Mouse (Mus musculus) C2C12 (cell line): ENCODE results near the gene Gpr137c. TPM values are rescaled to one million over a fixed set of nuclear protein-coding genes. Genes with fewer than 3 reads are reported as not detected.

Experiments used
- H3K27me3 ChIP-seq: one replicate; pipeline ENCODE4 v1.6.1; 2011; ENCODE audit not compliant: control insufficient read depth, insufficient read depth, insufficient read length
- H3K36me3 ChIP-seq: one replicate; pipeline ENCODE4 v1.6.1; 2011; ENCODE audit not compliant: control insufficient read depth, insufficient read depth
- H3K4me3 ChIP-seq: one replicate; pipeline ENCODE4 v1.5.1; 2011; ENCODE audit warnings: mild to moderate bottlenecking, control low read depth; ENCODE audit not compliant: poor library complexity, insufficient read depth, severe bottlenecking
- H3K79me2 ChIP-seq: one replicate; pipeline ENCODE4 v1.6.1; 2011; ENCODE audit not compliant: control insufficient read depth, insufficient read depth
- H3K79me3 ChIP-seq: one replicate; pipeline ENCODE4 v1.6.1; 2011; ENCODE audit warnings: low read depth, control low read depth
- H3ac ChIP-seq: one replicate; pipeline ENCODE3; 2011; ENCODE audit warnings: low read depth; ENCODE audit not compliant: control insufficient read depth, insufficient read length
- CEBPB ChIP-seq: IDR thresholded peaks from one replicate; pipeline ENCODE4 v1.6.1; 2011; ENCODE audit warnings: low read depth, mild to moderate bottlenecking, control low read depth, moderate library complexity
- CTCF ChIP-seq: IDR thresholded peaks from one replicate; pipeline ENCODE4 v1.5.1; 2011; ENCODE audit not compliant: control insufficient read depth, insufficient read depth, insufficient read length
- FOSL1 ChIP-seq: IDR thresholded peaks from one replicate; pipeline ENCODE4 v1.8.0; 2011; ENCODE audit warnings: mild to moderate bottlenecking, low read length; ENCODE audit not compliant: poor library complexity, insufficient read depth, severe bottlenecking
- MAX ChIP-seq: IDR thresholded peaks from one replicate; pipeline ENCODE4 v1.6.1; 2011; ENCODE audit warnings: mild to moderate bottlenecking, control low read depth
- MYOD1 ChIP-seq: IDR thresholded peaks from one replicate; pipeline ENCODE4 v1.6.1; 2011; ENCODE audit warnings: low read depth; ENCODE audit not compliant: control insufficient read depth, insufficient read length
- MYOG ChIP-seq: IDR thresholded peaks from one replicate; pipeline ENCODE4 v1.6.1; 2011; ENCODE audit not compliant: control insufficient read depth, insufficient read length; ENCODE audit errors: extremely low read depth
- USF1 ChIP-seq: IDR thresholded peaks from one replicate; pipeline ENCODE4 v1.6.1; 2011; ENCODE audit warnings: low read depth, mild to moderate bottlenecking, control low read depth, moderate library complexity
- polyA plus RNA-seq: library from polyadenylated mRNA; unstranded; fragments of >200 nt; fragmentation: generic; extraction: Trizol; gene quantifications from one replicate; pipeline ENCODE4 v1.2.1, GENCODE M21; 2012; ENCODE audit warnings: missing spikeins

Gene Gpr137c
- polyA plus RNA-seq, 1 experiment: 0.01 TPM

DNA sequence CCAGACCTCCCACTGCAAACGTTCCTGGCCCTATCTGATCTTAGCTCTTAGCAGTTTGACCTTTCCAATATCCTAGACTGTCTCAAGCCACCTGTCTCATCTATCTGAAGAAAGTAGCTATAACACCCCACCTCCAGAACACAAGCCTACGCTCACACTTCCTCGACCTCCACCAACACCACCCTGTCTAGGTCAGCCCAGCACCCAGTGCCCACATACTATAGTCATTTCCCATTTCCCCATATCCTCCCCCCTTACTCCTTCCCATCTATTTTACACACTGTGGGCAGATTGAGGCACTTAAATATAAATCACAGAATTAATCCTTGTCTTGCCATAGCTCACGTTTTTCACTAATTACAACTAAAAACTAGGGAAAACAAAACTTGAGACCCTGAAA, 37.9 kb upstream of the Gpr137c start:
- H3K27me3 ChIP-seq: no peaks in the 10 kb centered on the region
- no peaks in the 10 kb centered on the region for H3K79me3 ChIP-seq
- H3ac ChIP-seq: no peak overlapping the region
- TF ChIP-seq MAX (no peak), CEBPB (no peak), FOSL1 (no peak), MYOG (no peak), CTCF (no peak), USF1 (no peak), MYOD1 (no peak)
- H3K4me3 ChIP-seq: no peak overlapping the region
- H3K36me3 ChIP-seq: no peaks in the 10 kb centered on the region
- H3K79me2 ChIP-seq: no peaks in the 10 kb centered on the region

DNA sequence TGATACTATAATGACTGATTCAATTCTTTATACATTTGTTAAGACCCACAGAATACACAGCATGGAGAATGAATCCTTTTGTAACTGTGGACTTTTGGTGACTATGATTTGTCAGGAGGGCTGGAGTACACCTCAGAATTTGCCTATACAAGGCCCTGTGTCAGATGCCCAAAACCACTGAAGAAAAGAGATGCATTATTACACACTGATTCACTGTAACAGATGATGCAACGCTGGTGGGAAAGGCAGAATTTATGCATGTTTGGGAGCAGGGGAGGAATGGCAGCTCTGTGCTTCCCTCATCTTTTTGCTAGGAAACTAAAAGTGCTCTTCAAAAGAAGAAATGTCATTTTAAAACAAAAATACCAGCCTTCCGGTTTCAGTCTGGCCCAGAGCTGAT, 28.5 kb upstream of the Gpr137c start:
- H3K27me3 ChIP-seq: no peaks in the 10 kb centered on the region
- no peaks in the 10 kb centered on the region for H3K79me3 ChIP-seq
- TF ChIP-seq CTCF: no peak
- no peak overlapping the region for H3K4me3 ChIP-seq
- H3K36me3 ChIP-seq: no peaks in the 10 kb centered on the region
- H3K79me2 ChIP-seq: no peaks in the 10 kb centered on the region
- no peak overlapping the region for H3ac ChIP-seq

DNA sequence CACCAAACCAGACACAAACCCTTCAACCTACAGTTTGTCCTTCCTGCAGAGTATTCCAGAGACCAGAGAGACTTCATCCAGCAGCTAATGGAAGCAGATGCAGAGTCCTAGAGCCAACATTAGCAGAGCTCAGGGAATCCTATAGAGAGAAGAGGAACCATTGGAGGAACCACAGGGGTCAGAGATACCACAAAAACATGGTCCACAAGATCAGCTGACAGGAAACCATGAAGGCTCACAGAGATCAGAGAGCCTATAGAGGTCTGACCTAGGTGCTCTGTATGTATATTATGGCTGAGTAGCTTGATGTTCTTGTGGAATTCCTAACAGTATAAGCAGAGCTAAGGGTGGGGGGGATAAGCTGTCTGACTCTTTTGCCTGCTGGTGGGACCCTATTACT, 18.9 kb upstream of the Gpr137c start:
- H3K79me3 ChIP-seq: no peaks in the 10 kb centered on the region
- no peak overlapping the region for H3ac ChIP-seq
- TF ChIP-seq FOSL1 (no peak), MAX (no peak), MYOD1 (no peak), MYOG (no peak), CEBPB (no peak), CTCF (no peak), USF1 (no peak)
- H3K27me3 ChIP-seq: no peaks in the 10 kb centered on the region
- no peaks in the 10 kb centered on the region for H3K79me2 ChIP-seq
- no peaks in the 10 kb centered on the region for H3K36me3 ChIP-seq
- no peak overlapping the region for H3K4me3 ChIP-seq

DNA sequence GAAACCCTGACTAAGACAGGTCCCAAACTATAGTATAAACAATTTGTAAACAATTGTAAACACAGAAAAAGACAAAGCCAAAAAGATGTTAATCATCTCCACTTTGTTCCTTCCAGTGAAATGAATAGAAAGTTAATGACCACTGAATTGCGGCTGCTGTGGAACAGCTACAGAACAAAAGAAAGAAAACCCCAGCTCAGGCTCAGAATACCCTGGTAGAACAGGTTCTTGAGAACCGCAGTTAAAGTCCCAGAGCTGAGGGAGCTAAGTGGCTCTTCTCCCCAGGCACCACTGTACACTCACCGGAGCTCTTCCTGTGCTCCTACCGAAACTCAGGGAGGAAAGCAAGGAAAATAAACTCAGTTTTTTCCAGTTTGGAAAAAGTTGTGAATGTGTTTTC, 8.8 kb upstream of the Gpr137c start:
- TF ChIP-seq USF1 (no peak), MAX (no peak), CTCF (no peak), CEBPB (no peak), MYOG (no peak), MYOD1 (no peak), FOSL1 (no peak)
- H3ac ChIP-seq: no peak overlapping the region
- no peak overlapping the region for H3K4me3 ChIP-seq
- H3K79me3 ChIP-seq: no peaks in the 10 kb centered on the region
- no peaks in the 10 kb centered on the region for H3K79me2 ChIP-seq
- H3K36me3 ChIP-seq: no peaks in the 10 kb centered on the region
- no peaks in the 10 kb centered on the region for H3K27me3 ChIP-seq

DNA sequence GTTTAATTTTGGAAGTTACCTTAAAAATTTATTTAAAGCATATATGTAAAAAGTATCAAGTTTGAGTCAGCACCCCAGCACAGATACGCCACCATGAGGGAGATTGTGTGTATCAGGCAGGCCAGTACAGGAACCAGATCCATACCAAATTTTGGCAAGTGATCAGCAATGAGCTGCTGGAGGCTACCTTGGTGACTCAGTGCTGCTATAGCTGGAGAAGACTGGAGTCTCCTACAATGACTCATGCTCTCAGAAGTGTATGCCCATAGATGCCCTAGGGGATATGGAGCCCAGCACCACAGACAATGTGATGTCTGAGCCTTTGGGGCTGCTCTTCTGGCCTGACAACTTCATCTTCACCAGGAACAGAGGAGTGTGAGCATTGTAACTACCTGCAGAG, 8.1 kb upstream of the Gpr137c start:
- no peaks in the 10 kb centered on the region for H3K36me3 ChIP-seq
- no peak overlapping the region for H3ac ChIP-seq
- no peaks in the 10 kb centered on the region for H3K27me3 ChIP-seq
- no peaks in the 10 kb centered on the region for H3K79me2 ChIP-seq
- no peaks in the 10 kb centered on the region for H3K79me3 ChIP-seq
- TF ChIP-seq CTCF (no peak), MYOD1 (no peak), FOSL1 (no peak), MAX (no peak), MYOG (no peak), CEBPB (no peak), USF1 (no peak)
- no peak overlapping the region for H3K4me3 ChIP-seq

DNA sequence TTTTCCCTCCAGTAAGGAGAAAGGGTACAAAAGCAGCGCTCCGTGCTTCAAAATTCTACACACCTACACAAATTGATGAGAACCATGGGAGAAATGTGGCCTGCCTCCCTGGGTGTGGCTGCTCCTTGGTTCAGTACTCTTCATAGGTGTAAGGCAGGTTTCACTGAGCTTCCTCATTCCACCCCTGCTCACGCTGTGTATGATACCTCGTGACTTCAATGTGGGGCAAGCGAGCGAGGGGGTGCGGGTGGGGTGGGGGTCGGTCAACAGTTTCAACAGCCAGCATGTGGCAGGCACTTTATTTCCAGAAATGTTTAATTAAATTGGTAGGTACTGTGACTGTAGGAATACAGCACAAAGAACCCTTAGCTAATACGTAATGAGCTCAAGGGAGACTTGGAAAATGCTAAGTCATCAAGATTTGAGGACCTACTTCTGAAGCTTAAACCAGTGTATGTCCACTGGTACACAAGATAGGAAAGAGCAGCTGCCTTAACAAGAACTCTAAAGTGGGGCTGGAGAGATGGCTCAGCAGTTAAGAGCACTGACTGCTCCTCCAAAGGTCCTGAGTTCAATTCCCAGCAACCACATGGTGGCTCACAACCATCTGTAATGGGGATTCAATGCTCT, 2.7 kb upstream of the Gpr137c start:
- no peaks in the 10 kb centered on the region for H3K27me3 ChIP-seq
- no peak overlapping the region for H3K4me3 ChIP-seq
- no peak for TF ChIP-seq MYOD1
- TF ChIP-seq USF1: no peak
- TF ChIP-seq CTCF: no peak
- TF ChIP-seq MYOG: no peak
- TF ChIP-seq CEBPB: no peak
- TF ChIP-seq MAX: no peak
- TF ChIP-seq FOSL1: no peak
- H3K79me3 ChIP-seq: no peaks in the 10 kb centered on the region
- no peak overlapping the region for H3ac ChIP-seq
- H3K79me2 ChIP-seq: no peaks in the 10 kb centered on the region
- H3K36me3 ChIP-seq: no peaks in the 10 kb centered on the region
